Mouse (Mus musculus) E14TG2a.4 (cell line): Measurements from ENCODE around the gene Eci1.
A peak's percentile ranks its signal among the peaks of the same experiment; 100 is the strongest.

Experiments
- H3K27me3 ChIP-seq: 2 replicates; pipeline ENCODE4 v1.6.1; 2014; ENCODE audit warnings: low read length, control low read depth; ENCODE audit not compliant: insufficient read depth
- H3K36me3 ChIP-seq: 2 replicates; pipeline ENCODE4 v1.6.1; 2014; ENCODE audit warnings: low read length, control low read depth; ENCODE audit not compliant: insufficient read depth
- H3K4me1 ChIP-seq: replicated peaks from 2 replicates; pipeline ENCODE4 v1.6.1; 2014; ENCODE audit warnings: low read depth, low read length, control low read depth
- H3K4me3 ChIP-seq: replicated peaks from 2 replicates; pipeline ENCODE4 v1.5.1; 2014; ENCODE audit warnings: mild to moderate bottlenecking, low read length
- H3K9me3 ChIP-seq: 2 replicates; pipeline ENCODE4 v1.6.1; 2014; ENCODE audit warnings: low read length, control low read depth
- CTCF ChIP-seq: conservative IDR thresholded peaks from 2 replicates; pipeline ENCODE4 v1.5.1; 2014; ENCODE audit warnings: low read length
- NANOG ChIP-seq: IDR thresholded peaks from 2 replicates; pipeline ENCODE4 v1.6.1; 2014; ENCODE audit warnings: borderline replicate concordance, low read length, mixed read lengths
- POU5F1 ChIP-seq: IDR thresholded peaks from 2 replicates; pipeline ENCODE4 v1.6.1; 2014; ENCODE audit warnings: low read length, borderline replicate concordance

The Eci1 gene

DNA sequence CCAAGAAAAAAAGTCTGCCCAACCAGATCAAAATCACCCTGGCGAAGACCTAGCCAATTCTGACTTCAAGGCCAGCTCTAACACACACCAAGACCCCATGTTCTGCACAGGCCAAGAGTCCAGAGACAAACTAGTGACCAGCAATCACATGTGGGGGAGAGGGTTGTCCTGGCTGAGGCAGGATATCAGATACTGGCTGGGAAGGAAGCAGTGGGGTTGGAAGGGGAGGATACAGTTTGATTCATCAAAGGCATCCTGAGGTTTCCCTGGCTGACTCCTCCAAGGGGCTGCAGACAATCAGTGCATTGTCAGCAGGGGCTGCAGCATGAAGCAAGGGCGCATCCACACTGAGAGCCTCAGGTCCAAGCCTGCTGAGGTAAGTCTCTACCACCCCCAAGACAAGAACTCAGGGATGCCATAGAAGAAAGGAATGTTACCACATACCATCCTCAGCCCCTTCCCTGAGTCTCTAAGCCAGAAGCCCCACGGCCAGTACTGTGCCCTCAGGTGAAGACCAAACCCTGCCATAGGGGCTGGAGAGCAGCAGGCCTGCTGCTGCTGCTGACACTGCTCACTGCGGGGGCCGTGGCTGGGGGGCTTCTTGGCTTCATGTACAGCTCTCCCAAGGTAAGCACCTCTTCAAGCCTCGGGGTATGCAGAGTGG lies 47.3 kb downstream of the Eci1 start, which contains the start of gene Bricd5:
Gene Bricd5 (plus strand): TSS at position 273 of the 664 bp plus-strand sequence.
- H3K9me3 ChIP-seq: no peaks in the 10 kb centered on the region
- H3K36me3 ChIP-seq: peaks cover 72% of the 10 kb centered on the region
- H3K4me3 ChIP-seq: peak within 1 kb of the TSS; percentile 96; the same call in 1 of the 2 replicates
- TF ChIP-seq POU5F1 (no peak), CTCF (no peak), NANOG (no peak)
- peaks cover 59% of the 10 kb centered on the region for H3K4me1 ChIP-seq
- H3K27me3 ChIP-seq: no peaks in the 10 kb centered on the region

DNA sequence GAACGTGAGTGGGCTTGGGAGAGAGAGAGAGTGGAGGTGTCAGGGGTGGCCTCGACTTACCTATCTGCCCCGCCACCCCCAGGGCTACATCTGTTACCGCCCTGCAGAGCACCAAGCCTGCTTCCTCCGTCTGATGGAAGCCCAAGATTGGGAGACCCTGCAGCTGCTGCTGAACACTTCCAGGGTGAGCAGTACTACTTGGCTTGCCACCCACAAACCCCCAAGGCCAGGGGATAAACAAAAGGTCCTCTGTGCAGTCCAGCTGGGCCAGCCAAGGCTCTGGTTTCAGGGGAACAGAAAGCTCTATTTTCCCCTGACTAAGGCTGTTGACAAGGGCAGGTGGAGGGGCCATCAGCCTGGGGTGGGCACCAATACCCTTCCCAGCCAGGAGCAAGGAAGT lies 48.1 kb downstream of the Eci1 start:
- Histone ChIP-seq H3K9me3 (no peaks in the 10 kb centered on the region), H3K4me3 (no peak overlapping the region), H3K4me1 (peaks cover 56% of the 10 kb centered on the region), H3K27me3 (no peaks in the 10 kb centered on the region), H3K36me3 (peaks cover 72% of the 10 kb centered on the region)
- TF ChIP-seq CTCF: no peak
- TF ChIP-seq NANOG: no peak
- TF ChIP-seq POU5F1: no peak

DNA sequence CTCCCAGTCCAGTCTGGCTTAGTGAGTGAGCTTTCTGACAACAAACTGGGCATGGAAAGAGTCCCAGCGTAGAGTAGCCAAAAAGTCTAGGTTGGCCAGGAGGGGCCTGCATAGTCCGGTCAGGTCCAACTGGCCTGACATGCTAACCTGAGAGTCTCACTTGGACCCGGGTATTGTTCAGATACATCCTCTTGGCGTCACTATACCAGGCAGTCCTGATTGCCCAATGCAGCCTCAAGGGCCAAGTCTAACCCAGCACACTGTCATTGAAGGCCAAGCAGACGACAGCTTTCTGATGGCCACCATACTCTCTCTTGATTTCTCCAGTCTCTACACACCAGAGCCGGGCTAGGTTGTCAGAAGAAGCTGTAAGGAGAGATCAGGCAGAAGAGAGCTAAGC lies 49.1 kb downstream of the Eci1 start:
- no peaks in the 10 kb centered on the region for H3K9me3 ChIP-seq
- H3K27me3 ChIP-seq: no peaks in the 10 kb centered on the region
- H3K4me1 ChIP-seq: peaks cover 66% of the 10 kb centered on the region
- TF ChIP-seq NANOG (no peak), POU5F1 (no peak), CTCF (no peak)
- peaks cover 72% of the 10 kb centered on the region for H3K36me3 ChIP-seq
- no peak overlapping the region for H3K4me3 ChIP-seq

DNA sequence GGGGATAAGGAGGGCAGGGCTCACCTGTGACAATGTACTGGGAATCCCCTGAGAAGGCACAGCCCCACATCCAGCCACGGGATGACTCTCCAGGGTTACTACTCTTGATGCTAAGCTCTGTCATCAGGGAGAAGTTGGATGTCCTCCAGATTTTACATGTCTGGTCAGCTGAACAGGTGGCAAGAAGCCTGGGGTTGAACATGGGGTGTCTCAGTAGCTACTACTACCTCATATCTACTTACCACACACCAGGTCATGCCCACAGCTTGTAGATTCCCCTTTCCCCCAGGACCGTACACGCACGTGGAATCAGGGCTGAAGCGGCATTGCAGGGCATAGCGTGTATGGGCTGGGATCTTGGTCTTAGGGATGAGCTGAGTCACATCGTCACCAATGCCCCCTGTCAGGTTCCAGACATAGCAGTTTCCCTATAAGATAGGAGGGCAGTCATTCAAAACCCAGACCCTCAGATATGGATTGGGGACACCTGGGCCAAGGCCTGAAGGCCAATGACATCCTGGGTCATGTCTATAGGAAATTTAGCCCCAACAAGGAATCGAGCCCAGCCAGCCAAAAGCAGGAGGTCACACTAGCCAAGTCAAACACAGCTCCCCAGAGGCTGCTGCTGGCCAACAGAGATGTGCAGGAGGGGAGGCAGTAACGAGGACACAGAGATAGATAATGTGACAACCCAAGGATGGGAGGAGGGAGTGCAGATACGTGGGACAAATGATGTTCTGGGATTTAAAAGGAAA lies 49.8 kb downstream of the Eci1 start:
- no peak overlapping the region for H3K4me3 ChIP-seq
- peaks cover 65% of the 10 kb centered on the region for H3K4me1 ChIP-seq
- peaks cover 69% of the 10 kb centered on the region for H3K36me3 ChIP-seq
- no peaks in the 10 kb centered on the region for H3K9me3 ChIP-seq
- H3K27me3 ChIP-seq: no peaks in the 10 kb centered on the region
- no peak for TF ChIP-seq CTCF
- TF ChIP-seq NANOG: no peak
- TF ChIP-seq POU5F1: no peak

DNA sequence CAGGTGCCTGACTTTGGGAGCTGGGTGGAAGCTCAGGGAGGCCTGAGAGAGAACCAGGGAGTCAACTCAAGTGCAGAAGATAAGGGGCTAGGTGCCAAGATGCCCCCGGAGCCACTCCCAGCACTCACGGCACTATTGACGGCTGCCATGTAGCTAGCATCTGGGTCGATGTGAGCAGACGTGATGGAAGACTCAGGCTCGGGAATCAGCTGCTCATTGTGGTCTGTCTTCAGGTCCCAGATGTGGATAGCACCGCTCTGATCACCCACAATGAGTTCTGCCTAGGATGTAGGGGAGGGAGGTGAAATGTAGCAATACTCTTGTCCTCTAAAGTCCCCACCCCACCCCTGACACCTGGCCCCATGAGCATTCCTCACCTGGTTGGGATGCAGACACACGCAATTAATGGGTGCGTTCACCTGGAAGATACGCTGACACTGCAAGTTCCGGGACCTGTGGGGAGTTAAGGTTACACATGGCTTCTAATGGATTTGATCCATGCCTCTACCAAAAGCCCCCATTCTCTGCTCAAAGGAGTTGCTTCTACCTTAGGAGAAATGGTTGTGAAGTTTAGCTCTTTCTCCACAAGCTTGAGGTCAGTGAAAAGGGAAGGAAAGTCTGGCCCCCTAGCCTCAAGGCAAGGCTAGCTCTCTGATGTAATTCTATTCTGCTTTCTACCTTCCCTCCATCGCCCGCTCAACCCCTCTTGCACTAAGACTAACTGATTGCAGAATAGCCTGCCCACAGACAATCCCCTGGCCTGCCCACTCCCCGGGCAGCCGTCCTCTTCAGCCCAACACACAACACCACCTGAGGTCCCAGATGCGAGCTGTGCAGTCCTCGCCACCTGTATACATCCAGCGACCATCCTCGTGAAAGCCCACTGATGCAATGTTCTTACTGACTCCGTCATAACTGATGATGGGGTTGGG lies 50.9 kb downstream of the Eci1 start:
- no peaks in the 10 kb centered on the region for H3K9me3 ChIP-seq
- peaks cover 60% of the 10 kb centered on the region for H3K4me1 ChIP-seq
- TF ChIP-seq NANOG (no peak), CTCF (no peak)
- peaks cover 58% of the 10 kb centered on the region for H3K36me3 ChIP-seq
- H3K27me3 ChIP-seq: no peaks in the 10 kb centered on the region
- H3K4me3 ChIP-seq: peak overlapping the region; percentile 99; the same call in 1 of the 2 replicates

DNA sequence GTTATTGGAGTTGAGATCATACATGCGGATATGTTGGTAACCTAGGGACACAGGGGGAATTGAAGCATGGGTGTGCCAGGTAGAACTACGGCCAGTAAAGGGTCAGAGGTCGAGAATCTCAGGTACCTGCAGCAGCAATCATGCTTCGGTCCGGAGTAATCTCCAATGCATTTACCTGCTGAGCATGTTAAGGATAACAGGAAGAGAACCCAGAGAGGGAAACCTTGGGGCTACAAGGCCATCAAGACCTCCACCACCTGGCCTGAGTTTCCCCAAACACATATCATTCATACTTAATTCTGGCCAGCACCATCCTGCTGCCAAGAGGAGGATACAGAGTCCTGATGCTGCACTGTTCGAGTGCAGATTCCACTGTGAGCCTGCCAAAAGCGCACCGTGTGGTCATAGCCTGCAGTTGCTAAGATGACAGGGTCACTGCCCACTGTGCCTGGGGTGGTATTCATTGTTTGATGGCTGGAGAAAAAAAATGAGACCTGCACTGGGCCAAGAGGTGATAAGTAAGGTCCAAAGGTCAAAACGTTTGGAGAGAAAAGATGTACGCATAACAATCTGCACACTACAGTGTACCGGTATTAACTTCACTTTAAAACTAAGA lies 51.7 kb downstream of the Eci1 start:
- H3K4me3 ChIP-seq: peak overlapping the region; percentile 99
- peaks cover 55% of the 10 kb centered on the region for H3K4me1 ChIP-seq

DNA sequence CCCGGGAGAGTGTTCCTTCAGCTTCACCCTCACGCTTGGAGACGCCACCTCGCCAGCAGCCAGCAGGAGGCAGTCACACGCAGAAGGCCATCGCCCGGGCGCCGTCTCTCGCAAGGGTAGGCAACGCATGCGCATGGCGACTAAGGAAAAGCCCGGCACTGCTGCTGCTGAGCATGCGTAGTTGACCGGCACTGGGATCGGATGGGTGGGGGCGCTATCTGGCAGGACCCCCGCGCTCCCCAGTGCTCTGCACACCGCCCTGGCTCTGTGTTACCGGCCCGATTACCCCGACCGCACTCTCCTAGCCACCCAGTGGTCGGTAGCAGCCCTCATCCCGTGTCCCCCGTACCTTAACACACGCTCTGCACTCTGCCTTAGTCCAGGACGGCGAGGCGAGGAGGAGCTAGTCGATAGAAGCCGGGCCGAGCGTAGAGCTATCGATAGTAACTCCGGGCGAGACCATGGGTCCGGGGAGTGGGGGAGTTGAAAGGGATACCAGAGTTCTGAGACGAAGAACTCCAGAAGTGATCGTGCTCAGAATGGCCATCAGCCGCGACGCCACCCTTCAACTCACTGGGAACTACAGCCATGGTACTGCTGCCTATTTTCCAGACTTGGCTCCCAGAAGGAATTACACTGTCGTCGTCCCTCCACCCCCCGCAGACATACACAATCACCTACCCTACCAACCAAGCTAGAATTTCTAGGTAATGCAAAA lies 52.4 kb downstream of the Eci1 start, which contains the start of gene Mlst8:
Gene Mlst8 (minus strand): TSS at position 416 of the 718 bp plus-strand sequence.
- Histone ChIP-seq H3K9me3 (no peaks in the 10 kb centered on the region), H3K36me3 (peaks cover 43% of the 10 kb centered on the region), H3K4me1 (peaks cover 48% of the 10 kb centered on the region), H3K27me3 (no peaks in the 10 kb centered on the region), H3K4me3 (peak within 1 kb of the TSS; percentile 99)
- peak; percentile 74 for TF ChIP-seq CTCF
- TF ChIP-seq POU5F1: no peak

More for the DNA sequence above, 51.7 kb downstream of the Eci1 start:
- Histone ChIP-seq H3K9me3 (no peaks in the 10 kb centered on the region), H3K36me3 (peaks cover 50% of the 10 kb centered on the region), H3K27me3 (no peaks in the 10 kb centered on the region)
- no peak for TF ChIP-seq NANOG
- no peak for TF ChIP-seq POU5F1
- TF ChIP-seq CTCF: no peak
